Mouse (Mus musculus): Measurements from ENCODE around the gene Olfr328.
A peak's percentile ranks its signal among the peaks of the same experiment; 100 is the strongest.

DNA sequence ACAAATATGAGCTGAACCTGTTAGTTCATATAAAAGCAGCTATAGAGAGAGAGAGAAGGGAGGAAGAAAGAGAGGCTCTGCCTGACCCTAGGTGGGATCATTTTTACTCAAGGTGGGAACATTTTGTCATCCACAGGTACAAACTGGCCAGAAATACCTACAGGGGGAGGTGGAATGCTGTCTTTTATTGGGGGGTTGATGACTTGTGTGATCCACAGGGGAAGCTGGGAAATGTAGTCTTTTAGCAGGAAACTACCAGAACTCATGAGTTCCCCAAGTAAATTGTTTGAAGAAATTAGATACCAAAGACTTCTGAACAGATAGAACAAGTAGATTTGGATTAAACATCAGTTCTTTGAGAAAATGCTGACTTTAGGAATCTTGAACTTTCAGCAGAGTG lies 46.6 kb upstream of the Olfr328 start:
- TF ChIP-seq CHD2 (IDR thresholded peaks at IDR 0.05; ENCODE audit: low read depth, low read length) (no peak), MAFK (IDR thresholded peaks at IDR 0.05; ENCODE audit: insufficient read depth, low read depth, low read length) (no peak), ZNF384 (IDR thresholded peaks at IDR 0.05; ENCODE audit: low read depth, low read length) (no peak), HCFC1 (IDR thresholded peaks at IDR 0.05; ENCODE audit: borderline replicate concordance, insufficient read depth, low read length) (peak; percentile 80; the same call in 1 of the 2 replicates)
